In the genomic region with DNA sequence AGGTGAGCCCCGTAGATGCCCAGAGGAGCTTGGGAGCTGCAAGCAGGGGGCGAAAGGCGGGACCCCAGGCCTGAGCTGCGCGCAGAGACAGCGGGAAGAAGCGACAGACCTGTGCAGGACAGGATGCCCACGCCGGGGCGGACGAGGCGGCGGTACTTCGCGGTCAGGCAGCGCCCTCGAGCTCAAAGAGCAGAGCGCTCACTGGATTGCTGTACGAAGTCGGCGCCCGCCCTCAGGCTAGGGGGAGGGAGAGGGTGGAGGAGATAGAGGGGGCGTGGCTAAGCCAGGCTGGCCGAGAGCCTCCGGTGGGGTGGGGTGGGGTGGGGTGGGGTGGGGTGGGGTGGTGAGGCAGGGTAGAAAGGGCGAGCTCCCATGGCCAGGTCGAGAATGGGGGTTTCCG, we compare ENCODE assay signal across 9 mouse cellular contexts. TPM values are rescaled to one million over a fixed set of nuclear protein-coding genes. Genes with fewer than 3 reads are reported as not detected.
A peak's percentile ranks its signal among the peaks of the same experiment; 100 is the strongest.
DNase-seq lines count a peak whose midpoint lies in the region; ATAC-seq lines count a peak whose summit lies in the region.
"Had no signal": no experiment of that assay in that cellular context is flagged by ENCODE, and none has a peak within 500 bp of the region (broad histone marks: within the 10 kb centered on the region; RNA-seq: fewer than 3 reads in every experiment).

Gene Sstr5 (minus strand): TSS at position 276 of the 400 bp plus-strand sequence.

- 0 out of 2 replicates have a peak, but pooled peaks have one; percentile 39 for ATAC-seq in common myeloid progenitor, adult 5-6 weeks (replicated peaks; ENCODE audit: low read depth, poor library complexity, severe bottlenecking)
- ATAC-seq in hindbrain, embryonic 16.5 days, result no peak
- 0 out of 2 replicates have a peak, but pooled peaks have one; percentile 48 for ATAC-seq in midbrain, embryonic 13.5 days
- ATAC-seq in activated CD4-positive, CD25-positive, alpha-beta regulatory T cell, adult 4 months, result no peak

- peak within 1 kb of the TSS; percentile 38 for H3K4me3 ChIP-seq in hindbrain, embryonic 16.5 days (ENCODE audit: low read length)
- H3K4me3 ChIP-seq in midbrain, embryonic 13.5 days (replicated peaks), result peak within 1 kb of the TSS; percentile 33

- no peaks in the 10 kb centered on the region for H3K9me3 ChIP-seq in hindbrain, embryonic 16.5 days (ENCODE audit: control insufficient read depth, low read length)
- H3K9me3 ChIP-seq in midbrain, embryonic 13.5 days, result no peaks in the 10 kb centered on the region

- H3K27me3 ChIP-seq in hindbrain, embryonic 16.5 days (replicated peaks; ENCODE audit: control insufficient read depth, insufficient read depth, low read length), result peaks cover 12% of the 10 kb centered on the region
- H3K27me3 ChIP-seq in midbrain, embryonic 13.5 days, result peaks cover 56% of the 10 kb centered on the region

- 0% methylated on average over 23 of the region's 28 CpGs for WGBS in hindbrain, embryonic 16.5 days
- WGBS in midbrain, embryonic 13.5 days, result under 1% methylated on average over 25 of the region's 28 CpGs

- H3K9ac ChIP-seq in hindbrain, embryonic 16.5 days (ENCODE audit: low read depth, low read length), result peak within 1 kb of the TSS; percentile 62
- H3K9ac ChIP-seq in midbrain, embryonic 13.5 days (replicated peaks), result peak within 1 kb of the TSS; percentile 54

- no peak within 1 kb of the TSS for H3K27ac ChIP-seq in hindbrain, embryonic 16.5 days (ENCODE audit: low read depth, low read length)
- H3K27ac ChIP-seq in midbrain, embryonic 13.5 days, result no peak within 1 kb of the TSS

- peaks cover 4% of the 10 kb centered on the region for H3K4me1 ChIP-seq in hindbrain, embryonic 16.5 days (ENCODE audit: control insufficient read depth, insufficient read depth, low read depth, low read length)
- H3K4me1 ChIP-seq in midbrain, embryonic 13.5 days (replicated peaks), result peaks cover 8% of the 10 kb centered on the region

- DNase-seq in heart, postnatal 4 days, result peak; percentile 21
- no peak for DNase-seq in heart, adult 18-20 months
- no peak for DNase-seq in c-Kit-positive CD71-positive TER-119-positive erythroid progenitor cells, embryonic 14.5 days (ENCODE audit: low spot score)
- no peak for DNase-seq in T-cell, adult 2 months (ENCODE audit: low spot score)

- H3K4me2 ChIP-seq in hindbrain, embryonic 16.5 days (ENCODE audit: low read length), result peak within 1 kb of the TSS; percentile 61
- peak within 1 kb of the TSS; percentile 52 for H3K4me2 ChIP-seq in midbrain, embryonic 13.5 days (replicated peaks)

- no peaks in the 10 kb centered on the region for H3K36me3 ChIP-seq in hindbrain, embryonic 16.5 days (ENCODE audit: control insufficient read depth, insufficient read depth, low read length)
- no peaks in the 10 kb centered on the region for H3K36me3 ChIP-seq in midbrain, embryonic 13.5 days

RNA-seq across cellular contexts. Expression of gene Sstr5, which starts in this region (rescaled TPM):
- total RNA-seq in heart, postnatal 4 days (2021), result not detected
- not detected for total RNA-seq in heart, adult 18-20 months (2021)
- total RNA-seq in common myeloid progenitor, adult 5-6 weeks (2017), result not detected in 2 replicates
- polyA plus RNA-seq in hindbrain, embryonic 16.5 days (2015; fragmentation: Nextera tagmentation; extraction: Ambion mirVana), result 1.0 TPM in 2 replicates
- polyA plus RNA-seq in midbrain, embryonic 13.5 days (2015; fragmentation: Nextera tagmentation; extraction: Ambion mirVana), result 0.15 and 0.24 TPM in 2 replicates
- not detected for polyA plus RNA-seq in activated CD4-positive, CD25-positive, alpha-beta regulatory T cell, adult 4 months (2017; shearing (Covaris generic))
- total RNA-seq: MEL had no signal

Comparison
In these comparisons a context has a peak if more than half of its experiments do, and no peak if none do; other contexts are left out.
1. Peak in DNase-seq in heart, postnatal 4 days; RNA of the gene not detected or under 1 TPM.
2. Peak in ATAC-seq in common myeloid progenitor, adult 5-6 weeks; RNA of the gene not detected or under 1 TPM.
3. Peak in ATAC-seq, H3K4me3 ChIP-seq, H3K9ac ChIP-seq and H3K4me2 ChIP-seq in midbrain, embryonic 13.5 days; RNA of the gene not detected or under 1 TPM.